Mouse (Mus musculus): ENCODE results near the gene Ppa1. TPM values are rescaled to one million over a fixed set of nuclear protein-coding genes. Genes with fewer than 3 reads are reported as not detected.

The Ppa1 gene
- total RNA-seq, 2 experiments from 2014 or later: 95.8 to 96.2 TPM

- DNase-seq: peak in 1 of 2 experiments; percentile 13
These were observed 47.6 kb downstream of the Ppa1 start for GRCm38 (mm10) chr10:61695703-61696559.

GRCm38 (mm10) chr10:61696560-61696823 is 48.1 kb downstream of the Ppa1 start:
- DNase-seq: no peak

- DNase-seq: no peak
These were observed 48.7 kb downstream of the Ppa1 start for GRCm38 (mm10) chr10:61697028-61697427.

GRCm38 (mm10) chr10:61704663-61705062 is 56.3 kb downstream of the Ppa1 start:
- DNase-seq: no peak

GRCm38 (mm10) chr10:61706412-61707375 is 58.3 kb downstream of the Ppa1 start:
- no peak for DNase-seq

GRCm38 (mm10) chr10:61713601-61714000 is 65.2 kb downstream of the Ppa1 start:
- no peak for DNase-seq

- DNase-seq: no peak
These were observed 65.8 kb downstream of the Ppa1 start for GRCm38 (mm10) chr10:61714146-61714545.

GRCm38 (mm10) chr10:61714771-61715461 is 66.6 kb downstream of the Ppa1 start, which contains the start of gene Aifm2:
TSS of gene Aifm2 (plus strand) at chr10:61715263.
- DNase-seq: no peak

GRCm38 (mm10) chr10:61715462-61715837 is 67.1 kb downstream of the Ppa1 start:
- DNase-seq: no peak

- DNase-seq: no peak
These were observed 67.9 kb downstream of the Ppa1 start for GRCm38 (mm10) chr10:61715996-61716864.

GRCm38 (mm10) chr10:61717406-61718296 is 69.3 kb downstream of the Ppa1 start:
- no peak for DNase-seq

- no peak for DNase-seq
These were observed 72.0 kb downstream of the Ppa1 start for GRCm38 (mm10) chr10:61720331-61720730.

- DNase-seq: no peak
These were observed 73.9 kb downstream of the Ppa1 start for GRCm38 (mm10) chr10:61722215-61722614.

GRCm38 (mm10) chr10:61723271-61723670 is 74.9 kb downstream of the Ppa1 start:
- no peak for DNase-seq

Other genes with a start within 250 kb of the Ppa1 start
- gene Nodal, start 230.6 kb upstream of the Ppa1 start, total RNA-seq (2021): under 1 TPM in 1 of 2 experiments, not detected in 1; 0.22 TPM
- 10 to 100 TPM; 56.1 to 56.8 TPM for gene Eif4ebp2, start 195.9 kb upstream of the Ppa1 start, total RNA-seq (2021)
- 10 to 100 TPM; 21.2 to 24.1 TPM for gene Lrrc20, start 172.8 kb upstream of the Ppa1 start, total RNA-seq (2021)
- 1 to 10 TPM; 4.3 to 4.4 TPM for gene Npffr1, start 53.1 kb upstream of the Ppa1 start, total RNA-seq (2021)
- gene Sar1a, start 31.7 kb downstream of the Ppa1 start, total RNA-seq (2021): 100 to 1,000 TPM; 120 to 122 TPM
- 10 to 100 TPM; 23.5 to 28.5 TPM for gene Tysnd1, start 47.0 kb downstream of the Ppa1 start, total RNA-seq (2021)
- 1 to 10 TPM; 7.2 to 9.3 TPM for gene Aifm2, start 66.7 kb downstream of the Ppa1 start, total RNA-seq (2021)
- 10 to 100 TPM; 13.7 to 14.5 TPM for gene H2afy2, start 135.6 kb downstream of the Ppa1 start, total RNA-seq (2021)